Mouse (Mus musculus): ENCODE data around the gene Dhrs7c.

The Dhrs7c gene

GRCm38 (mm10) chr11:67845193-67845592 is 47.2 kb downstream of the Dhrs7c start:
- no peak for DNase-seq

GRCm38 (mm10) chr11:67851770-67852169 is 53.8 kb downstream of the Dhrs7c start:
- no peak for DNase-seq

DNA sequence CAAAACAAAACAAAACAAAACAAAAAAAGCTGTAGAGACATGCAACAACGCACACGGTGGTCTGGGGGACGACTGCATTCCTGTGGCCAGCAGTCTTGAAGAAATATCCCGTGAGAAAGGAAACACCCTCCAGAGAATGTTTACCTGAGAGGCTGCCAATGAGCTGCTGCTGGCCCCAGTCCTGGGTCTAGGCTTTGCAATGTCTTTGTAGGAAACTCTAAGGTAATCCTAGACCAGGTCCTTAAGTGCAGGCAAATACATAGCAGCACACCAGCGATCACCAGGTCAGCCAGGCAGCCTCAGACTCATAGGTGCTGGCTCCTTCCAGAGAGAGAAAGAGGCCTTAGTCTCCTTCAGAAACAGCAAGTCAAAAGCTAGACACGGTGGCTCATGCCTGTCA is 56.0 kb downstream of the Dhrs7c start:
- no peak for DNase-seq

DNA sequence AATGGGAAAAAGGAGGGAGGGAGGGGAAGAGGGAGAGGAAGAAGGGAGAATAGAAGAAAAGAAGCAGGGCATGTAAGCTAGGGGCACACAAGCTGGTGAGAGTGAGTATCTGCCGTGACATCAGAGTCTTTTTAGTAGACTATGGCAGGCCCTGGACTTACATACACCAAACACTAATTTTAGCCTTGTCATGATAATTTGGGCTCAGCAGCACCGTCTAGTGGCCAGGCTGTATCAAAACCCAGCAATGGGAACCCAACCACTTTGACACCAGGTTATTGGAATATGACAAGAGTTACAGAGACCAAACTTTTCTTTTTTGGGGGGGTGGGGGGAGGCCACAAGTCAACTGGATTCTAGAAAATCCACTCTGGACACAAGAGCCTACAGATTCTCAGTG is 57.0 kb downstream of the Dhrs7c start:
- peak; percentile 49 for DNase-seq

DNA sequence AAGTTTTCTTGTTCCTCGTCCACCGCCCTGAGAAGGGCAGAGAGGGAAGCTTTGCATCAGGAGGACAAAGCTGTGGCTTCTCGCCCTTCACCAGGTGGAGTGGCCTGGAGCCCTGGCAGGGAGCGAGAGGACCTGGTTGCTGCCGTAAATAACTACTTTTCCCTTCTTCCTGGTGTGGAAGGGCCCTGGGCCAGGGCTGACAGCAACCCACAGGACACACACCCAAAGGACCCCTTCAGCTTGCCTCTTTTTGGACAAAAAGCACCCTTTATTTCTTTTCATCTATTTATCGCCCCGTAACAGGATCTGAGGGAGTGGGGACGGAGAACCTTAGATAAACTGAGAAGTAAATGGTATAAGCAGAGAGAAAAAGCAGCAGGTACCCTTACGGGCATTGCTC is 60.5 kb downstream of the Dhrs7c start:
- DNase-seq, result no peak

DNA sequence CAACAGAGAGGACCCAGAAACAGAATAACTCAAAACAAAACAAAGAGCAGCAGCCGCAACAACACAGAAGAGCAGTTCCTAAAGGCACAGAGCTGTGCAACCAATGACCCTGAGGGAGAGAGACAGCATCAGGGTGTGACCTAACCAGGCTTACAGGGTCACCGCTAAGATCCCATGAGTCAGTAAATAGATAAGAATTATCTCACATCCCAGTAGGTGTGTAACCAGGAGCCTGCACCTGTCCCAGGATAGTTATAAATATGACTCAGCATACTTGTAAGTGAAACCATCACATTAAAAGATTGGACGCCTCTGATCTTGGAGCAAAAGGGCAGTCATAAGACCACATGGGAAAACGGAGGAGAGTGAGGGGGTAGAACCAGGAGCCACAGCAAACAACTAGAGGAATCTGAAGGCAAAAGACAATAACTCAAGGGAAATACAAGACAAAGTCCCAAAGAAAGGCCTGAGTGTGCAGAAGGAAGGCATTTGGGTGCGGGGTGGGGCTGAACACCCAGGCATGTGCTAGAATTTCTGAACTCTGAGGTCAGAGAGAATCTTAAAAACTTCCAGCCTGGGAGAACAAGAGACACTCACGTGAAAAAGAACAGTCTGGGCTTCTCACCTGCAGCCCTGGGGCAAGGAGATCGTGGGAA is 62.9 kb downstream of the Dhrs7c start:
- DNase-seq, result no peak

- DNase-seq, result no peak
These were observed 63.4 kb downstream of the Dhrs7c start for GRCm38 (mm10) chr11:67861399-67861838.

- no peak for DNase-seq
These were observed 67.1 kb downstream of the Dhrs7c start for GRCm38 (mm10) chr11:67865100-67865499.

Data from right cerebral cortex, postnatal 4 days (tissue).